ENCODE assay signal across 8 mouse cellular contexts in genomic region chr8:105826861-105827848, GRCm38 (mm10). TPM values are rescaled to one million over a fixed set of nuclear protein-coding genes. Genes with fewer than 3 reads are reported as not detected.
DNase-seq lines count a peak whose midpoint lies in the region; ATAC-seq lines count a peak whose summit lies in the region.

Gene Ranbp10, minus strand, starts transcription at chr8:105827350.
Gene Tsnaxip1, plus strand, starts transcription at chr8:105827731.

- peak within 1 kb of the TSS; percentile 87 for H3K9ac ChIP-seq in hindbrain, embryonic 12.5 days

- peaks cover 12% of the 10 kb centered on the region for H3K4me1 ChIP-seq in hindbrain, embryonic 12.5 days

- peak within 1 kb of the TSS; percentile 96 for H3K4me2 ChIP-seq in hindbrain, embryonic 12.5 days (replicated peaks)

- H3K27me3 ChIP-seq in hindbrain, embryonic 12.5 days = no peaks in the 10 kb centered on the region

- peak; percentile 98 for DNase-seq in NIH3T3 (ENCODE audit: low read depth)
- peak; percentile 97 to 98 for DNase-seq in cerebellum, postnatal 10 days
- DNase-seq in frontal cortex, postnatal 10 days (ENCODE audit: low spot score in 2 of 2) = peak; percentile 96 to 99
- peak; percentile 96 to 99 for DNase-seq in layer of hippocampus, postnatal 14 days (ENCODE audit: low spot score in 2 of 2)
- DNase-seq in lung, postnatal 14 days = peak; percentile 93
- DNase-seq in retina, adult 2 months (ENCODE audit: low read depth, low spot score) = peak; percentile 96
- DNase-seq in thymus, postnatal 36 days = peak; percentile 92 to 96

- under 1% methylated on average over 52 of the region's 52 CpGs for WGBS in hindbrain, embryonic 12.5 days

- ATAC-seq in hindbrain, embryonic 12.5 days (ENCODE audit: low FRiP score) = peak; percentile 99

- no peaks in the 10 kb centered on the region for H3K9me3 ChIP-seq in hindbrain, embryonic 12.5 days (replicated peaks)

- H3K36me3 ChIP-seq in hindbrain, embryonic 12.5 days = peaks cover 29% of the 10 kb centered on the region

- peak within 1 kb of the TSS; percentile 55; the same call in 1 of the 2 replicates for H3K27ac ChIP-seq in hindbrain, embryonic 12.5 days

- H3K4me3 ChIP-seq in hindbrain, embryonic 12.5 days = peak within 1 kb of the TSS; percentile 90

RNA-seq across cellular contexts. Expression of gene Ranbp10, which starts in this region (rescaled TPM):
- polyA plus RNA-seq in hindbrain, embryonic 12.5 days (2016; fragmentation: Nextera tagmentation; extraction: Ambion mirVana) = 12.8 and 14.6 TPM in 2 replicates
- 10 to 100 TPM; 25.5 to 26.0 TPM for total RNA-seq in layer of hippocampus, postnatal 14 days (2021)

RNA-seq across cellular contexts. Expression of gene Tsnaxip1, which starts in this region (rescaled TPM):
- 0.84 and 1.5 TPM in 2 replicates for polyA plus RNA-seq in hindbrain, embryonic 12.5 days (2016; fragmentation: Nextera tagmentation; extraction: Ambion mirVana)
- under 1 TPM; 0.24 to 0.85 TPM for total RNA-seq in layer of hippocampus, postnatal 14 days (2021)

Comparison
In these comparisons a context has a peak if more than half of its experiments do, and no peak if none do; other contexts are left out.
1. Peak in every context shown above with its lines: DNase-seq, ATAC-seq, H3K4me3 ChIP-seq and H3K27ac ChIP-seq.